Mouse (Mus musculus) limb, embryonic 11.5 days (tissue): ENCODE measurements around the gene Rasgef1b. TPM values are rescaled to one million over a fixed set of nuclear protein-coding genes. Genes with fewer than 3 reads are reported as not detected.

ENCODE experiments used
- ATAC-seq: fragments of 200-750 bp; cut with Nextera tagmentation; 2 replicates; pipeline ENCODE4 v1.8.0; 2017; ENCODE audit warnings: low read depth; ENCODE audit not compliant: insufficient number of reproducible peaks, low FRiP score, low TSS enrichment
- DNase-seq: peaks from one replicate; pipeline ENCODE4 v3.0.0-alpha.2; 2015; ENCODE audit warnings: low spot score
- H3K27ac ChIP-seq: fragments of 300-500 bp; sonication (generic); replicated peaks from 2 replicates; pipeline ENCODE4 v1.5.1; 2014; ENCODE audit warnings: low read depth, mild to moderate bottlenecking, low read length
- H3K27me3 ChIP-seq: fragments of 300-500 bp; sonication (generic); 2 replicates; pipeline ENCODE4 v1.6.1; 2014; ENCODE audit warnings: mild to moderate bottlenecking, low read length, mixed read lengths; ENCODE audit not compliant: control insufficient read depth, insufficient read depth
- H3K36me3 ChIP-seq: fragments of 300-500 bp; sonication (generic); 2 replicates; pipeline ENCODE4 v1.6.1; 2014; ENCODE audit warnings: mild to moderate bottlenecking, low read length, moderate library complexity, mixed read lengths; ENCODE audit not compliant: control insufficient read depth, insufficient read depth
- H3K4me1 ChIP-seq: fragments of 300-500 bp; sonication (generic); 2 replicates; pipeline ENCODE4 v1.6.1; 2014; ENCODE audit warnings: low read length, mixed read lengths; ENCODE audit not compliant: control insufficient read depth, insufficient read depth
- H3K4me2 ChIP-seq: fragments of 300-500 bp; sonication (generic); 2 replicates; pipeline ENCODE4 v1.6.1; 2014; ENCODE audit warnings: low read depth, mild to moderate bottlenecking, moderate library complexity; ENCODE audit not compliant: severe bottlenecking
- H3K4me3 ChIP-seq: fragments of 300-500 bp; sonication (generic); 2 replicates; pipeline ENCODE4 v1.5.1; 2014; ENCODE audit warnings: low read depth, low read length
- H3K9ac ChIP-seq: fragments of 300-500 bp; sonication (generic); 2 replicates; pipeline ENCODE4 v1.6.1; 2014; ENCODE audit warnings: mild to moderate bottlenecking, low read length
- H3K9me3 ChIP-seq: fragments of 300-500 bp; sonication (generic); 2 replicates; pipeline ENCODE4 v1.6.1; 2016; ENCODE audit warnings: low read length; ENCODE audit not compliant: control insufficient read depth
- WGBS: fragments of 180-500 bp; shearing (Covaris S2); extraction: QIAGEN DNeasy Blood & Tissue Kit; methylation state at CpG from one replicate; pipeline ENCODE4 v1.1.7; 2014; 5-methylcytosine and 5-hydroxymethylcytosine counted together
- polyA plus RNA-seq: library from polyadenylated mRNA; unstranded; fragments of >200 nt; fragmentation: Nextera tagmentation; extraction: Ambion mirVana; gene quantifications from 2 replicates; pipeline ENCODE4 v1.2.1, GENCODE M21; 2014

The Rasgef1b gene
- polyA plus RNA-seq, 1 experiment from 2014 or later: 59.9 TPM

GRCm38 (mm10) chr5:99606164-99606858 is 122.6 kb downstream of the Rasgef1b start:
- Histone ChIP-seq H3K4me3 (no peak overlapping the region), H3K27me3 (no peaks in the 10 kb centered on the region), H3K9me3 (no peaks in the 10 kb centered on the region), H3K27ac (no peak overlapping the region), H3K4me1 (no peaks in the 10 kb centered on the region), H3K4me2 (no peak overlapping the region), H3K36me3 (no peaks in the 10 kb centered on the region), H3K9ac (no peak overlapping the region)
- 87% methylated on average over 15 of the region's 15 CpGs for WGBS
- no peak for DNase-seq
- no peak for ATAC-seq

GRCm38 (mm10) chr5:99602244-99603023 is 126.4 kb downstream of the Rasgef1b start:
- Histone ChIP-seq H3K36me3 (no peaks in the 10 kb centered on the region), H3K4me1 (peaks cover 8% of the 10 kb centered on the region; the same call in 1 of the 2 replicates), H3K9me3 (no peaks in the 10 kb centered on the region), H3K9ac (no peak overlapping the region), H3K4me3 (no peak overlapping the region), H3K27ac (no peak overlapping the region), H3K27me3 (no peaks in the 10 kb centered on the region), H3K4me2 (no peak overlapping the region)
- DNase-seq (no peak), ATAC-seq (no peak)
- 84% methylated on average over 10 of the region's 10 CpGs for WGBS

DNA sequence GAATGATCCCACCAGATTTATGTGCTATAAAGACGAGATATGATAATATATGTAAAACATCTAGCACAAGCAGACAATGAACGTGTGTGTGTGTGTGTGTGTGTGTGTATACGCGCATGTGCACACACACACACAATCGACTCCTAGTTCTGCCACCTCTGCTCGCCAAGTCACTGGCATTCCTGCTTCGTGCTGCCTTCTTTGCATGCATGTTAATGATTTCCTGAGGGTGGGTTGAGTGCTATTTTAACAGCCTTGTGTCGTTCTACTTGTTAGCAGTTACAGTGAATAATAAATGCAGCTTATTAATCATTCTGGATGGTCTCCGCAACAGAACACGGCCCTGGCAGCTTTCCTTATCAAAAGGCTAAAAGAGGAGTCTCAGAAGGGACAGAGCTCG is 129.5 kb downstream of the Rasgef1b start:
- no peak overlapping the region for H3K9ac ChIP-seq
- peaks cover 11% of the 10 kb centered on the region; the same call in 1 of the 2 replicates for H3K4me1 ChIP-seq
- no peaks in the 10 kb centered on the region for H3K27me3 ChIP-seq
- DNase-seq: no peak
- WGBS: 76% methylated on average over 11 of the region's 11 CpGs
- no peak for ATAC-seq
- H3K9me3 ChIP-seq: no peaks in the 10 kb centered on the region
- no peaks in the 10 kb centered on the region for H3K36me3 ChIP-seq
- H3K4me3 ChIP-seq: no peak overlapping the region
- H3K27ac ChIP-seq: no peak overlapping the region
- H3K4me2 ChIP-seq: no peak overlapping the region

DNA sequence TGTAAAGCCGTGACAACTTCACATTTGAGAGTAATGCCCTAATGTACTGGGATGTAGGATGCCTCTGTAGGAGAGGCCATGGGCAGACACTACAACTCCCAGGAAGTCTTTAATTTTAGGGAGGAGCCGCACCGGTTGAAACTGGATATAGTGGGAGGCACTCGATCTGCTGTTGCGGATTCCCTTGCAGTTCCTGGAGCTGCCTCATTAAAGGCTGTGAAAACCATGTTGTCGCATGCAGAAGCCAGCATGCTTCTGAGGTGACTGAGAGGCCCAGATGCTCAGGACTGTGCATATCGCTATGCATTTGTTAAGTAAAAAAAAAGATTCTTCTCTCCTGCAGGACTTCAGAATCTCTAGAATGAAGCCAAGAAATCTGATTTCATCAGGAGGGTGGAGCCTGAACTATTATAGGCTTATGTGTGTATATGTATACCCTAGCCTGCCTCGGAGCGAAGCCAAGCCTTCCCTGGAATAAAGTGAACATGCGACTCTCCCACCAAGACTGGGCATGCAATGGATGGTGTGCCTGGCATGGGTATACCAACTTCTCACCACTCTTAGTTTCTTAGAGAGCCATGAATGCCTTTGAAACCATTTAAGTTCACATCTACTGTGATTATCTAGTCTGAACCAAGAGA is 130.3 kb downstream of the Rasgef1b start:
- ATAC-seq (no peak), DNase-seq (no peak)
- no peak overlapping the region for H3K9ac ChIP-seq
- H3K27ac ChIP-seq: no peak overlapping the region
- no peaks in the 10 kb centered on the region for H3K27me3 ChIP-seq
- peaks cover 11% of the 10 kb centered on the region; the same call in 1 of the 2 replicates for H3K4me1 ChIP-seq
- H3K9me3 ChIP-seq: no peaks in the 10 kb centered on the region
- no peak overlapping the region for H3K4me2 ChIP-seq
- H3K36me3 ChIP-seq: no peaks in the 10 kb centered on the region
- no peak overlapping the region for H3K4me3 ChIP-seq
- 58% methylated on average over 10 of the region's 10 CpGs for WGBS

- peaks cover 11% of the 10 kb centered on the region; the same call in 1 of the 2 replicates for H3K4me1 ChIP-seq
- no peak for DNase-seq
- no peak overlapping the region for H3K4me2 ChIP-seq
- WGBS: 40% methylated on average over 7 of the region's 7 CpGs
- H3K4me3 ChIP-seq: no peak overlapping the region
- no peaks in the 10 kb centered on the region for H3K9me3 ChIP-seq
- H3K36me3 ChIP-seq: no peaks in the 10 kb centered on the region
- no peak overlapping the region for H3K27ac ChIP-seq
- no peaks in the 10 kb centered on the region for H3K27me3 ChIP-seq
- H3K9ac ChIP-seq: no peak overlapping the region
- no peak for ATAC-seq
Measured at GRCm38 (mm10) chr5:99597701-99598100, 131.2 kb downstream of the Rasgef1b start.

GRCm38 (mm10) chr5:99591348-99591747 is 137.5 kb downstream of the Rasgef1b start:
- WGBS: 19% methylated on average over 6 of the region's 6 CpGs
- ATAC-seq (peak; percentile 9; the same call in 1 of the 2 replicates), DNase-seq (no peak)
- no peak overlapping the region for H3K4me2 ChIP-seq
- no peak overlapping the region for H3K9ac ChIP-seq
- no peaks in the 10 kb centered on the region for H3K27me3 ChIP-seq
- H3K4me1 ChIP-seq: peaks cover 5% of the 10 kb centered on the region; the same call in 1 of the 2 replicates
- H3K36me3 ChIP-seq: no peaks in the 10 kb centered on the region
- H3K27ac ChIP-seq: no peak overlapping the region
- no peak overlapping the region for H3K4me3 ChIP-seq
- no peaks in the 10 kb centered on the region for H3K9me3 ChIP-seq

DNA sequence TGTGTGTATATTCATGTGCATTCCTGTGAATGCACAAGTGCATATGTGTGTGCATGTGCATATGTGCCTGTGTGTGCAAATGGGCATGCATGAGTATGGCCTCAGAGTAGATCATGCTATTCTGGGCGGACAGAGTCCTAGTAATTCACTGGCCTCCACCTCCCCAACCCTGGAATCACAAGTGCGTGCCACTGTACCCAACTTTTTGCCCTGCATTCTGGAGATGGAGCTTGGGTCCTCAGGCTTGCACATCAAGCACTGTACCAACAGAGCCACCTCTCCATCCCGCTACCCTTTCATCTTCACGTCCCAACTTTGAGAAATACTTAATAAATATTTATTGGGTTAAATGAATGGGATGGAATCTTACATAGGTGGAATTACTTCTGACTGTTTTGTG is 138.3 kb downstream of the Rasgef1b start:
- Histone ChIP-seq H3K4me3 (no peak overlapping the region), H3K9ac (no peak overlapping the region), H3K4me1 (peaks cover 5% of the 10 kb centered on the region; the same call in 1 of the 2 replicates), H3K27ac (no peak overlapping the region), H3K36me3 (no peaks in the 10 kb centered on the region), H3K27me3 (no peaks in the 10 kb centered on the region), H3K9me3 (no peaks in the 10 kb centered on the region), H3K4me2 (no peak overlapping the region)
- ATAC-seq (no peak), DNase-seq (no peak)
- 56% methylated on average over 4 of the region's 4 CpGs for WGBS

GRCm38 (mm10) chr5:99587994-99588393 is 140.9 kb downstream of the Rasgef1b start:
- WGBS: 97% methylated on average over 5 of the region's 5 CpGs
- DNase-seq: no peak

More at GRCm38 (mm10) chr5:99587994-99588393, 140.9 kb downstream of the Rasgef1b start:
- Histone ChIP-seq H3K4me1 (peaks cover 5% of the 10 kb centered on the region; the same call in 1 of the 2 replicates), H3K36me3 (no peaks in the 10 kb centered on the region), H3K27ac (no peak overlapping the region), H3K4me3 (no peak overlapping the region), H3K9me3 (no peaks in the 10 kb centered on the region), H3K27me3 (no peaks in the 10 kb centered on the region), H3K4me2 (no peak overlapping the region), H3K9ac (no peak overlapping the region)
- ATAC-seq: no peak
